Mouse (Mus musculus): ENCODE measurements around the gene Grin2d. TPM values are rescaled to one million over a fixed set of nuclear protein-coding genes. Genes with fewer than 3 reads are reported as not detected.

Grin2d gene
- polyA plus RNA-seq, 1 experiment from 2014 or later = 0.09 TPM

Other genes starting within 250 kb of the Grin2d start
- 1.7 and 3.1 TPM in 2 replicates for gene Mamstr, start 238.4 kb downstream of the Grin2d start, polyA plus RNA-seq (2016; fragmentation: Nextera tagmentation; extraction: Ambion mirVana)
- gene Fut2, start 212.0 kb downstream of the Grin2d start, polyA plus RNA-seq (2016; fragmentation: Nextera tagmentation; extraction: Ambion mirVana) = 0.12 TPM in 2 replicates
- 0.38 and 0.63 TPM in 2 replicates for gene Ntn5, start 194.4 kb downstream of the Grin2d start, polyA plus RNA-seq (2016; fragmentation: Nextera tagmentation; extraction: Ambion mirVana)
- 0.78 and 1.1 TPM in 2 replicates for gene Sec1, start 184.0 kb downstream of the Grin2d start, polyA plus RNA-seq (2016; fragmentation: Nextera tagmentation; extraction: Ambion mirVana)
- gene Car11, start 178.5 kb downstream of the Grin2d start, polyA plus RNA-seq (2016; fragmentation: Nextera tagmentation; extraction: Ambion mirVana) = 2.5 and 3.2 TPM in 2 replicates
- 2.6 and 2.7 TPM in 2 replicates for gene Dbp, start 173.3 kb downstream of the Grin2d start, polyA plus RNA-seq (2016; fragmentation: Nextera tagmentation; extraction: Ambion mirVana)
- 1,181 and 1,186 TPM in 2 replicates for gene Rpl18, start 162.9 kb downstream of the Grin2d start, polyA plus RNA-seq (2016; fragmentation: Nextera tagmentation; extraction: Ambion mirVana)
- 34.0 and 36.6 TPM in 2 replicates for gene Sphk2, start 160.4 kb downstream of the Grin2d start, polyA plus RNA-seq (2016; fragmentation: Nextera tagmentation; extraction: Ambion mirVana)
- gene Fam83e, start 157.2 kb downstream of the Grin2d start, polyA plus RNA-seq (2016; fragmentation: Nextera tagmentation; extraction: Ambion mirVana) = 2.6 and 3.3 TPM in 2 replicates
- 0.50 TPM in 1 of 2 replicates, not detected in the other for gene Spaca4, start 152.6 kb downstream of the Grin2d start, polyA plus RNA-seq (2016; fragmentation: Nextera tagmentation; extraction: Ambion mirVana)
- 1.7 and 2.7 TPM in 2 replicates for gene Lmtk3, start 94.6 kb downstream of the Grin2d start, polyA plus RNA-seq (2016; fragmentation: Nextera tagmentation; extraction: Ambion mirVana)
- 1.6 and 2.3 TPM in 2 replicates for gene Sult2b1, start 93.7 kb downstream of the Grin2d start, polyA plus RNA-seq (2016; fragmentation: Nextera tagmentation; extraction: Ambion mirVana)
- 132 and 136 TPM in 2 replicates for gene Cyth2, start 63.8 kb downstream of the Grin2d start, polyA plus RNA-seq (2016; fragmentation: Nextera tagmentation; extraction: Ambion mirVana)
- 0.76 and 0.78 TPM in 2 replicates for gene Kcnj14, start 53.6 kb downstream of the Grin2d start, polyA plus RNA-seq (2016; fragmentation: Nextera tagmentation; extraction: Ambion mirVana)
- gene Grwd1, start 47.4 kb downstream of the Grin2d start, polyA plus RNA-seq (2016; fragmentation: Nextera tagmentation; extraction: Ambion mirVana) = 132 and 137 TPM in 2 replicates
- 34.1 and 37.0 TPM in 2 replicates for gene Kdelr1, start 5.6 kb downstream of the Grin2d start, polyA plus RNA-seq (2016; fragmentation: Nextera tagmentation; extraction: Ambion mirVana)
- gene Syngr4, start 18.3 kb upstream of the Grin2d start, polyA plus RNA-seq (2016; fragmentation: Nextera tagmentation; extraction: Ambion mirVana) = 1.3 and 1.9 TPM in 2 replicates
- 4.2 and 4.8 TPM in 2 replicates for gene Tmem143, start 18.6 kb upstream of the Grin2d start, polyA plus RNA-seq (2016; fragmentation: Nextera tagmentation; extraction: Ambion mirVana)
- gene Emp3, start 43.0 kb upstream of the Grin2d start, polyA plus RNA-seq (2016; fragmentation: Nextera tagmentation; extraction: Ambion mirVana) = 8.5 and 9.7 TPM in 2 replicates
- 5.2 TPM in 2 replicates for gene Ccdc114, start 45.7 kb upstream of the Grin2d start, polyA plus RNA-seq (2016; fragmentation: Nextera tagmentation; extraction: Ambion mirVana)
- gene Abcc6, start 151.9 kb upstream of the Grin2d start, polyA plus RNA-seq (2016; fragmentation: Nextera tagmentation; extraction: Ambion mirVana) = 0.10 and 0.33 TPM in 2 replicates
- 33.7 and 33.8 TPM in 2 replicates for gene Nomo1, start 155.3 kb upstream of the Grin2d start, polyA plus RNA-seq (2016; fragmentation: Nextera tagmentation; extraction: Ambion mirVana)
- 0.12 and 0.54 TPM in 2 replicates for gene Kcnj11, start 222.4 kb upstream of the Grin2d start, polyA plus RNA-seq (2016; fragmentation: Nextera tagmentation; extraction: Ambion mirVana)